Mouse (Mus musculus) gastrocnemius, adult 2 months (tissue): ENCODE results near the gene Ntrk2. TPM values are rescaled to one million over a fixed set of nuclear protein-coding genes. Genes with fewer than 3 reads are reported as not detected.

Experiments used
- DNase-seq: peaks from one replicate; pipeline ENCODE4 v3.0.0; 2022
- H3K27ac ChIP-seq: fragments of 200-600 bp; 2 replicates; pipeline ENCODE4 v1.8.1; 2022; ENCODE audit warnings: mild to moderate bottlenecking
- H3K4me3 ChIP-seq: fragments of 200-600 bp; 2 replicates; pipeline ENCODE4 v1.8.1; 2022; ENCODE audit warnings: mild to moderate bottlenecking, moderate library complexity
- CTCF ChIP-seq: fragments of 200-600 bp; IDR thresholded peaks from 2 replicates; pipeline ENCODE4 v1.8.1; 2022; ENCODE audit warnings: antibody characterized with exemption, mild to moderate bottlenecking, moderate library complexity
- intact Hi-C: fragments of 180-260 bp; cut with DNase I; formaldehyde crosslinking; loops from one replicate; pipeline ENCODE4 v1.15.1; 2025
- total RNA-seq, 2 experiments: library from RNA; stranded (reverse); gene quantifications; 2 replicates each; pipeline ENCODE4 v1.2.3; 2021

Gene Ntrk2
- total RNA-seq, 2 experiments from 2014 or later = 3.9 to 4.5 TPM

DNA sequence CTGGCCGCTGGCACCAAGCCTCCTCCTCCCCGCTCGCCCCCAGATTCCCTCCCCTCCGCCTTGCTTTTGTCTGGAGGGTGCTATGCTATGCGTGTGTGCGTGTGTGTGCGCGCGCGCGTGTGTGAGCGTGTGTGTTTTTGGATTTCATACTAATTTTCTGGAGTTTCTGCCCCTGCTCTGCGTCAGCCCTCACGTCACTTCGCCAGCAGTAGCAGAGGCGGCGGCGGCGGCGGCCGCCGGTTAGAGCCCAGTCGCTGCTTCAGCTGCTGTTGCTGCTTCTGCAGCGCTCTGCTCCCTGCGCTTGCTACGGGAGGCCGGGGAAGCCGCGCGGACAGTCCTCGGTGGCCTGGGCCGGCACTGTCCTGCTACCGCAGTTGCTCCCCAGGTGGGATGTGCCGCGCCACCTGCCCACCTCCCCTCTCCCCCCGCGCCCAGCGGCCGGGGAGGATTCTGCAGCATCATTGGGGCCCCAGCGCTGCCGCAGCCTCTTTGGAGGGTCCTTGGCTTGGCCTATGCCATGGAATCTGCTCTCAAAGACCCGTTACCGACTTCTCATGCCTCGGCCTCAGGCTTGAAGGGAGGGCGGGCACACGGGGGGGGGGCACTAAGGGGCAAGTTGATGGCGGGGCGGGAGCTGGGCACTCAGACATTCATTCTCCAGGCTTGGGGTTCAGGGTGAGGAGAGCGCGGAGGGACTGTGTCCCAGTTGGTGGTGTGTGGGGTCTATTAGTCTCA lies 1.4 kb downstream of the Ntrk2 start:
- TF ChIP-seq CTCF = no peak
- peak overlapping the region; percentile 78 for H3K27ac ChIP-seq
- peak overlapping the region; percentile 75 for H3K4me3 ChIP-seq
- intact Hi-C loops = loop anchor here (2.0 kb wide), 1 partner anchor 267 kb away; no protein-coding TSS in a partner anchor
- DNase-seq = peak; percentile 50

GRCm38 (mm10) chr13:58808381-58808821 lies 2.0 kb downstream of the Ntrk2 start:
- intact Hi-C loops = no loop called here
- H3K4me3 ChIP-seq = peak overlapping the region; percentile 75
- H3K27ac ChIP-seq = peak overlapping the region; percentile 78
- no peak for TF ChIP-seq CTCF
- peak; percentile 37 for DNase-seq

DNA sequence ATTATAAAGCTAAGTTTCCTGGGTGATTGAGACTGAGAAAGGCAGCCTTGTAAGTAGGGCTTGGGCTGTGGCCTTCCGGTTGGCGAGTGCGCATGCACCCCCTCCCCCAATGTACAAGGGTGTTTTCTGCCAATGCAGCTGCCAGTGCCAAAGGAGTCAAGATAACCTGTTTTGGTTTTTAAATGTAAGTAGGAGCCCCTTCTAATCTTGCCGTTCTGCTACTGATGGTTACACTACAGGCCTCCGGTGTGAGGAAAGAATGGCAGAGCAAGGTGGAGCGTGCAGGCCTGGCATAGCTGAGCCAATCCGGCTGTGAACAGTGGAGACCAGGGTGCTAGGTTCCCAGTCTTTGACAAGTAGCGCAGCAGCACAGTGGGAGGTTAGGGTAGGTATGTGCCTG lies 3.6 kb downstream of the Ntrk2 start:
- Histone ChIP-seq H3K4me3 (peak overlapping the region; percentile 75), H3K27ac (no peak overlapping the region)
- no peak for TF ChIP-seq CTCF
- no peak for DNase-seq
- intact Hi-C loops = no loop called here

DNA sequence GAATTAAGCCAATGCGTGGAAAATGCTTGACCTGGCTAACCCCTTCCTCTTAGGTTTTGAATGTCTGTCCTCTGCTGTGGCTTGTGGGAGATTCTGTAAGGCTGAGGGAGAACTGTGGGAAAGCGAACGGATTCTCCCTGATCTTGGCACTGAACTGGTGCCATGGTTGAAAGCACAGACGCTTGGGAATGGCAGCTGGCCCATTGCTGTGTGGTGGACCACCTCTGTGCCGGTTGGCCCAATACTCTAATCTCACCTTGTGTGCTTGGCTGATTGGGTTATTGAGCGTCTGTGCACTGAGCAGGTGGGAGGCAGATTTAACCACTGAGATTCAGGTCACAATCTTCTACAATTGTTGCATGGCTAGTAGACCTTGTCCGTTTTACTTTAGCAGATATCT lies 18.4 kb downstream of the Ntrk2 start:
- no peak overlapping the region for H3K27ac ChIP-seq
- no peak for TF ChIP-seq CTCF
- no peak for DNase-seq
- intact Hi-C loops = no loop called here
- H3K4me3 ChIP-seq = no peak overlapping the region

GRCm38 (mm10) chr13:58826356-58827197 lies 20.2 kb downstream of the Ntrk2 start:
- intact Hi-C loops = no loop called here
- H3K4me3 ChIP-seq = no peak overlapping the region
- DNase-seq = no peak
- H3K27ac ChIP-seq = no peak overlapping the region
- TF ChIP-seq CTCF = no peak

- intact Hi-C loops = no loop called here
Measured at GRCm38 (mm10) chr13:58831999-58832398, 25.6 kb downstream of the Ntrk2 start.

DNA sequence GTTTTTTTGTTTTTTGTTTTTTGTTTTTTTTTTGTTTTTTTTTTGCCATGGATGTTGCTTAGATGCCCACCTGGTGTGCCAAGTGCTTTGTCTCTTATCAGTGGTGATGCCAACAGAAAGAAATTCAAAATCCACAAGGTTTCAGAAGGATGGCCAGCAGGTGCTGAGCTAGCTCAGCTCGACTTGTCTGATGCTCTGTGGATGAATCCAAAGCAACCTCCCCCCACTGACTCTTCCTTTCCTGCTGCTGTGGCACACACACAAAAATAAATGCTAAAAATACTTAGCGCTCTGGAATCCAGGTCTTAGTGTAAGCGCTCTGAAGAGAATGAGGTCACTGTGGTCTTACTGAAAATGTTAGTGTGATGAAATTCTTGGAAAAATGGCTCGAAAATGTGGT lies 28.4 kb downstream of the Ntrk2 start:
- intact Hi-C loops = no loop called here
- Histone ChIP-seq H3K27ac (peak overlapping the region; percentile 48; the same call in 1 of the 2 replicates), H3K4me3 (no peak overlapping the region)
- DNase-seq = no peak
- TF ChIP-seq CTCF = no peak

More at GRCm38 (mm10) chr13:58831999-58832398, 25.6 kb downstream of the Ntrk2 start:
- Histone ChIP-seq H3K4me3 (no peak overlapping the region), H3K27ac (peak overlapping the region; percentile 28; the same call in 1 of the 2 replicates)
- peak; percentile 27 for DNase-seq
- TF ChIP-seq CTCF = no peak

DNA sequence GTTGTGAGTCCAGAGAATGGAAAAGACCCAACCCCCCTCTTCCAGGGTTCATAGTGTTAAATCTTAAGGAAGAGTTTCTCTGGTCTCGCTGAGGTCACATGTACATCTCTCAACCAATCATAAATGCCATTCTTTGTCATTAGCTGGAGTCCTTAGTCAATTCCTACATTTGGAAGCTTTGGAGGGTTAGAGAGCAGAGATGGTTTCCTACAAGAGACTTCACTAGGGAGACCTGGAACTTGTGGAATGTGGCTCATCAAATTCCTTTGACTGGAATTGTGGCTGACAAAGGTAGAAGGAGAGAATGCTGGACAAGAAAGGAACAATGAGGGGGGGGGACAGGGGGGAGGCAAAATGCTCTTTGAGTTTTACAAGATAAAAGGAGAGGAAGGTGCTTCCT lies 30.5 kb downstream of the Ntrk2 start:
- TF ChIP-seq CTCF = no peak
- no peak overlapping the region for H3K4me3 ChIP-seq
- intact Hi-C loops = no loop called here
- DNase-seq = no peak
- H3K27ac ChIP-seq = no peak overlapping the region

GRCm38 (mm10) chr13:58838110-58838509 lies 31.7 kb downstream of the Ntrk2 start:
- no peak overlapping the region for H3K4me3 ChIP-seq
- no peak overlapping the region for H3K27ac ChIP-seq
- TF ChIP-seq CTCF = no peak
- intact Hi-C loops = no loop called here
- DNase-seq = peak; percentile 36

GRCm38 (mm10) chr13:58840731-58841359 lies 34.5 kb downstream of the Ntrk2 start:
- TF ChIP-seq CTCF = no peak
- intact Hi-C loops = no loop called here

DNA sequence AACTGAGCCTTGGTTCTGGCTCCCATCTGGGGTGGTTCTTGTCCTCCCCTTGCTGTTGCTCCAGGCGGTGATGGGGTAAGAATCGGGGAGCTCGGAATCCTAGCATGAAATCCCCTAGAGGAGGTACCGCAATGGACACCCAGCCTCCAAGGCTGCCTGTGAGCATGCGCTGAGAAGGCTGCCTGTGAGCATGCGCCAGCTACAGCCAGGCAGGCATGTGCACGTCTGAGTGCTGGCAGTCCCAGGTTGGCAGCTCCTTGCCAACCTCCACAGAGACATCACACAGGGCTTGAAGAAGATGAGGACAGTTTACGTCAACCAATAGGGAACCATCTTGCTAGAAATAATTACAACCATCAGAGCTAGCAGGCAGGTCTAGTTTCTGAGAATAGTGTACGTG lies 37.5 kb downstream of the Ntrk2 start:
- no peak for TF ChIP-seq CTCF
- H3K27ac ChIP-seq = no peak overlapping the region
- DNase-seq = no peak

More at GRCm38 (mm10) chr13:58840731-58841359, 34.5 kb downstream of the Ntrk2 start:
- no peak overlapping the region for H3K4me3 ChIP-seq
- H3K27ac ChIP-seq = no peak overlapping the region
- DNase-seq = peak; percentile 63

GRCm38 (mm10) chr13:58848578-58848977 lies 42.2 kb downstream of the Ntrk2 start:
- intact Hi-C loops = no loop called here
- TF ChIP-seq CTCF = peak; percentile 32; the same call in 1 of the 2 replicates
- no peak overlapping the region for H3K4me3 ChIP-seq
- no peak for DNase-seq
- H3K27ac ChIP-seq = no peak overlapping the region

More for the DNA sequence above, 37.5 kb downstream of the Ntrk2 start:
- intact Hi-C loops = no loop called here
- no peak overlapping the region for H3K4me3 ChIP-seq
